Mouse (Mus musculus) CH12.LX (cell line): ENCODE results near the gene AU022252. TPM values are rescaled to one million over a fixed set of nuclear protein-coding genes. Genes with fewer than 3 reads are reported as not detected.

Source experiments
- DNase-seq: peaks from one replicate; pipeline ENCODE4 v3.0.0-alpha.2; 2013; ENCODE audit errors: extremely low read depth
- H3K27ac ChIP-seq: 2 replicates; pipeline ENCODE4 v1.5.1; 2012; ENCODE audit warnings: low read depth, mild to moderate bottlenecking, control low read depth, moderate library complexity; ENCODE audit not compliant: insufficient read depth
- H3K27me3 ChIP-seq: replicated peaks from 2 replicates; pipeline ENCODE3; 2012; ENCODE audit warnings: inconsistent platforms
- H3K36me3 ChIP-seq, 2 experiments: replicated peaks in 1 of 2; 2 replicates each; pipeline versions ENCODE3 to v1.6.1; 2012; ENCODE audit warnings: inconsistent platforms in 1 of 2, low read length in 1 of 2, mild to moderate bottlenecking in 1 of 2, mixed read lengths in 1 of 2, moderate library complexity in 1 of 2; ENCODE audit not compliant: control insufficient read depth in 1 of 2, insufficient read depth in 1 of 2
- H3K4me1 ChIP-seq, 2 experiments: 2 replicates each; pipeline ENCODE4 v1.6.1; 2012; ENCODE audit warnings: inconsistent platforms in 1 of 2, moderate library complexity in 1 of 2; ENCODE audit not compliant: insufficient read depth in 2 of 2, control insufficient read depth in 1 of 2
- H3K4me2 ChIP-seq: 2 replicates; pipeline ENCODE4 v1.6.1; 2012; ENCODE audit warnings: low read depth, mild to moderate bottlenecking, control low read depth; ENCODE audit not compliant: poor library complexity, insufficient read depth, severe bottlenecking
- H3K4me3 ChIP-seq, 3 experiments: fragments of 150-350 bp in 1 of 3; sonication (generic) in 1 of 3; replicated peaks in 1 of 3; 2 replicates each; pipeline versions ENCODE3 to v1.5.1; 2011 to 2012; ENCODE audit warnings: low read depth in 2 of 3, low read length in 2 of 3, mild to moderate bottlenecking in 2 of 3, moderate library complexity in 2 of 3, control low read depth in 1 of 3, improper control_type of control experiment in 1 of 3, inconsistent platforms in 1 of 3, mixed read lengths in 1 of 3; ENCODE audit not compliant: poor library complexity in 1 of 3
- H3K79me2 ChIP-seq: replicated peaks from 2 replicates; pipeline ENCODE4 v1.6.1; 2012; ENCODE audit warnings: mild to moderate bottlenecking, moderate library complexity; ENCODE audit not compliant: control insufficient read depth, poor library complexity, insufficient read depth, severe bottlenecking; ENCODE audit errors: extremely low read depth
- H3K9ac ChIP-seq: 2 replicates; pipeline ENCODE4 v1.6.1; 2012; ENCODE audit warnings: low read depth, mild to moderate bottlenecking, control low read depth, moderate library complexity; ENCODE audit not compliant: insufficient read depth
- H3K9me3 ChIP-seq: replicated peaks from 2 replicates; pipeline ENCODE3; 2012; ENCODE audit warnings: low read length, inconsistent platforms, mixed read lengths
- BHLHE40 ChIP-seq: IDR thresholded peaks from 2 replicates; pipeline ENCODE4 v1.6.1; 2011; ENCODE audit warnings: mild to moderate bottlenecking, low read depth, low read length, improper control_type of control experiment
- CHD1 ChIP-seq: IDR thresholded peaks from 2 replicates; pipeline ENCODE4 v1.6.1; 2012; ENCODE audit warnings: low read depth, low read length, improper control_type of control experiment, inconsistent platforms
- CTCF ChIP-seq, 2 experiments: IDR thresholded peaks in 1 of 2; conservative IDR thresholded peaks in 1 of 2; 2 replicates each; pipeline ENCODE4 v1.5.1; 2011 to 2012; ENCODE audit warnings: low read depth in 2 of 2, low read length in 2 of 2, improper control_type of control experiment in 1 of 2, inconsistent platforms in 1 of 2, mild to moderate bottlenecking in 1 of 2, moderate library complexity in 1 of 2
- E2F4 ChIP-seq: IDR thresholded peaks from 2 replicates; pipeline ENCODE4 v1.6.1; 2011; ENCODE audit warnings: low read depth, low read length, improper control_type of control experiment; ENCODE audit not compliant: insufficient replicate concordance
- ELF1 ChIP-seq: IDR thresholded peaks from 2 replicates; pipeline ENCODE4 v1.6.1; 2014; ENCODE audit warnings: low read depth, mild to moderate bottlenecking, inconsistent platforms, low read length, improper control_type of control experiment
- EP300 ChIP-seq: IDR thresholded peaks from 2 replicates; pipeline ENCODE4 v1.6.1; 2011; ENCODE audit warnings: low read length, improper control_type of control experiment
- ETS1 ChIP-seq: conservative IDR thresholded peaks from 2 replicates; pipeline ENCODE4 v1.6.1; 2012; ENCODE audit warnings: low read depth, mild to moderate bottlenecking, inconsistent platforms, low read length, improper control_type of control experiment, moderate library complexity
- GABPA ChIP-seq: IDR thresholded peaks from 2 replicates; pipeline ENCODE4 v1.6.1; 2012; ENCODE audit warnings: low read depth, low read length, improper control_type of control experiment, inconsistent platforms; ENCODE audit not compliant: insufficient replicate concordance
- JUN ChIP-seq: IDR thresholded peaks from 2 replicates; pipeline ENCODE4 v1.6.1; 2011; ENCODE audit warnings: low read depth, mild to moderate bottlenecking, low read length, improper control_type of control experiment, moderate library complexity; ENCODE audit not compliant: insufficient read depth
- KAT2A ChIP-seq: IDR thresholded peaks from 2 replicates; pipeline ENCODE4 v1.6.1; 2012; ENCODE audit warnings: low read length, improper control_type of control experiment, inconsistent platforms; ENCODE audit not compliant: insufficient replicate concordance
- MXI1 ChIP-seq: IDR thresholded peaks from 2 replicates; pipeline ENCODE4 v1.6.1; 2011; ENCODE audit warnings: mild to moderate bottlenecking, low read depth, low read length, improper control_type of control experiment
- NRF1 ChIP-seq: IDR thresholded peaks from 2 replicates; pipeline ENCODE4 v1.6.1; 2014; ENCODE audit warnings: low read depth, mild to moderate bottlenecking, inconsistent platforms, low read length, improper control_type of control experiment, moderate library complexity
- TCF12 ChIP-seq: IDR thresholded peaks from 2 replicates; pipeline ENCODE4 v1.6.1; 2014; ENCODE audit warnings: low read depth, mild to moderate bottlenecking, inconsistent platforms, low read length, improper control_type of control experiment
- UBTF ChIP-seq: IDR thresholded peaks from 2 replicates; pipeline ENCODE4 v1.6.1; 2012; ENCODE audit warnings: low read depth, mild to moderate bottlenecking, inconsistent platforms, low read length, improper control_type of control experiment, moderate library complexity
- USF1 ChIP-seq: IDR thresholded peaks from 2 replicates; pipeline ENCODE4 v1.6.1; 2014; ENCODE audit warnings: low read depth, mild to moderate bottlenecking, inconsistent platforms, low read length, improper control_type of control experiment
- ZKSCAN1 ChIP-seq: IDR thresholded peaks from 2 replicates; pipeline ENCODE4 v1.6.1; 2012; ENCODE audit warnings: low read depth, inconsistent platforms, low read length, improper control_type of control experiment, borderline replicate concordance
- ZNF384 ChIP-seq: IDR thresholded peaks from 2 replicates; pipeline ENCODE4 v1.6.1; 2012; ENCODE audit warnings: low read depth, low read length, improper control_type of control experiment, inconsistent platforms
- dilution Hi-C: fragments of 300-500 bp; cut with MboI; formaldehyde crosslinking; loops from 2 replicates; pipeline ENCODE4 v1.14.3; 2020; ENCODE audit warnings: low sequenced_read_pairs; ENCODE audit not compliant: extremely low pct_unique_long_range_greater_than_20kb, extremely low pct_ligation_motif_present
- in situ Hi-C: fragments of 300-500 bp; cut with MboI; formaldehyde crosslinking; loops from 3 replicates; pipeline ENCODE4 v1.14.3; 2019; ENCODE audit warnings: low sequenced_read_pairs, low pct_ligation_motif_present, low pct_unique_long_range_greater_than_20kb, mixed read lengths
- polyA plus RNA-seq: library from polyadenylated mRNA; unstranded; fragments of >175 nt; gene quantifications from 2 replicates; pipeline ENCODE4 v1.2.1, GENCODE M21; 2012; ENCODE audit warnings: low read depth; ENCODE audit not compliant: insufficient read length
- total RNA-seq, 2 experiments: library from RNA; depleted of rRNA; stranded (reverse); fragments of 300-350 nt in 1 of 2; fragments of >200 nt in 1 of 2; gene quantifications; 2 replicates each; pipeline ENCODE4 v1.2.3; 2012 to 2014

Gene AU022252
- total and polyA plus RNA-seq, 3 experiments, result 8.7 to 18.8 (median 12.7) TPM

DNA sequence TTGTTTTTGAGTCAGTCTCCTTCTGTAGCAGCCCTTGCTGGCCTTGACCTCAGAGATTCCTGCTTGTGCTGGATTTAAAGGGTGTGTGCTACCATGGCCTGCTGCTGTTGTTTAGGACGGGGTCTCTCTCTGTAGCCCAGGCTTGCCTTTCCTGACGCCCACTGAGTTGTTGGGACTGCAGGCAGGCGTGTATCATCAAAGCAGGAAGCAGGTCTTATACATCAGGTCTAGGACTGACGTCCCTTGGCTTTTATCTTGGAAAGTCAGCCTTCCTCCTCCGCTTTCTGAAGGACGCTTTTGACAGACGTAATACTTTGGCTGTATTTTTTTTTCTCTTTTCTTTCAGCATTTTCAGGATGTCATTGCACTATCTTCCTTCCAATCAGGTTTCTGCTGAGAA, 66.6 kb downstream of the AU022252 start:
- in situ Hi-C loops, result no loop called here
- no peaks in the 10 kb centered on the region for H3K79me2 ChIP-seq
- no peak overlapping the region for H3K4me3 ChIP-seq
- peaks cover 15 to 28% of the 10 kb centered on the region in 2 experiments for H3K36me3 ChIP-seq
- no peak overlapping the region for H3K27ac ChIP-seq
- H3K9me3 ChIP-seq, result no peaks in the 10 kb centered on the region
- dilution Hi-C loops, result no loop called here
- H3K4me1 ChIP-seq, result no peaks in the 10 kb centered on the region
- no peaks in the 10 kb centered on the region for H3K27me3 ChIP-seq
- H3K4me2 ChIP-seq, result no peak overlapping the region
- no peak overlapping the region for H3K9ac ChIP-seq
- TF ChIP-seq CHD1 (no peak), E2F4 (no peak), NRF1 (no peak), USF1 (no peak), JUN (no peak), ETS1 (no peak), GABPA (no peak), KAT2A (no peak), ZNF384 (no peak), EP300 (no peak), TCF12 (no peak)
- DNase-seq, result no peak

- in situ Hi-C loops, result no loop called here
- H3K27me3 ChIP-seq, result no peaks in the 10 kb centered on the region
- DNase-seq, result no peak
These were observed 69.5 kb downstream of the AU022252 start for GRCm38 (mm10) chr4:119162990-119163389.

GRCm38 (mm10) chr4:119161358-119161757, 71.2 kb downstream of the AU022252 start:
- no peak overlapping the region for H3K4me2 ChIP-seq
- dilution Hi-C loops (no loop called here), in situ Hi-C loops (no loop called here)
- H3K4me3 ChIP-seq, result no peak overlapping the region
- H3K9ac ChIP-seq, result no peak overlapping the region
- H3K27me3 ChIP-seq, result no peaks in the 10 kb centered on the region
- TF ChIP-seq UBTF (no peak), EP300 (no peak), ZNF384 (no peak), E2F4 (no peak), BHLHE40 (no peak), USF1 (no peak), ZKSCAN1 (no peak), MXI1 (no peak)
- no peaks in the 10 kb centered on the region for H3K4me1 ChIP-seq
- DNase-seq, result no peak
- H3K79me2 ChIP-seq, result no peaks in the 10 kb centered on the region
- H3K9me3 ChIP-seq, result no peaks in the 10 kb centered on the region
- H3K27ac ChIP-seq, result no peak overlapping the region
- H3K36me3 ChIP-seq, result no peaks in the 10 kb centered on the region

More at GRCm38 (mm10) chr4:119162990-119163389, 69.5 kb downstream of the AU022252 start:
- Histone ChIP-seq H3K4me1 (no peaks in the 10 kb centered on the region), H3K4me3 (no peak overlapping the region), H3K9me3 (no peaks in the 10 kb centered on the region), H3K79me2 (no peaks in the 10 kb centered on the region), H3K27ac (no peak overlapping the region), H3K9ac (no peak overlapping the region), H3K4me2 (no peak overlapping the region), H3K36me3 (no peaks in the 10 kb centered on the region)
- TF ChIP-seq ELF1, result no peak
- TF ChIP-seq CTCF (conservative IDR thresholded peaks at IDR 0.05 in 1 of 2, IDR thresholded peaks at IDR 0.05 in 1 of 2; ENCODE audit: low read depth in 2 of 2, low read length in 2 of 2), result peak in 1 of 2 experiments; percentile 29; a peak in 2 of 4 replicates
- dilution Hi-C loops, result no loop called here
